Mouse (Mus musculus) heart, embryonic 11.5 days (tissue): ENCODE measurements around the gene Oser1. TPM values are rescaled to one million over a fixed set of nuclear protein-coding genes. Genes with fewer than 3 reads are reported as not detected.
"Not testable (repeated sequence)": the region's sequence is repeated elsewhere in the genome, so short reads cannot be mapped to it uniquely, and the experiment has no call there.

Source experiments
- ATAC-seq: fragments of 200-750 bp; cut with Nextera tagmentation; replicated peaks from 2 replicates; pipeline ENCODE4 v1.8.0; 2017; ENCODE audit warnings: moderate library complexity; ENCODE audit not compliant: insufficient number of reproducible peaks, low FRiP score, low TSS enrichment
- H3K27ac ChIP-seq: fragments of 300-500 bp; sonication (generic); 2 replicates; pipeline ENCODE4 v1.5.1; 2014; ENCODE audit warnings: mild to moderate bottlenecking, low read depth, low read length
- H3K27me3 ChIP-seq: fragments of 300-500 bp; sonication (generic); 2 replicates; pipeline ENCODE4 v1.6.1; 2014; ENCODE audit warnings: mild to moderate bottlenecking, low read length, mixed read lengths; ENCODE audit not compliant: control insufficient read depth, insufficient read depth
- H3K36me3 ChIP-seq: fragments of 300-500 bp; sonication (generic); 2 replicates; pipeline ENCODE4 v1.6.1; 2014; ENCODE audit warnings: mild to moderate bottlenecking, low read length, moderate library complexity, mixed read lengths; ENCODE audit not compliant: control insufficient read depth, insufficient read depth
- H3K4me1 ChIP-seq: fragments of 300-500 bp; sonication (generic); 2 replicates; pipeline ENCODE4 v1.6.1; 2014; ENCODE audit warnings: low read length; ENCODE audit not compliant: control insufficient read depth, insufficient read depth
- H3K4me2 ChIP-seq: fragments of 300-500 bp; sonication (generic); 2 replicates; pipeline ENCODE4 v1.6.1; 2014; ENCODE audit warnings: mild to moderate bottlenecking, moderate library complexity
- H3K4me3 ChIP-seq: fragments of 300-500 bp; sonication (generic); 2 replicates; pipeline ENCODE4 v1.5.1; 2014; ENCODE audit warnings: low read depth, low read length
- H3K9ac ChIP-seq: fragments of 300-500 bp; sonication (generic); 2 replicates; pipeline ENCODE4 v1.6.1; 2014; ENCODE audit warnings: mild to moderate bottlenecking, low read depth, low read length, moderate library complexity
- H3K9me3 ChIP-seq: fragments of 300-500 bp; sonication (generic); replicated peaks from 2 replicates; pipeline ENCODE4 v1.6.1; 2016; ENCODE audit warnings: low read length; ENCODE audit not compliant: control insufficient read depth
- WGBS: fragments of 180-500 bp; shearing (Covaris S2); extraction: QIAGEN DNeasy Blood & Tissue Kit; methylation state at CpG from one replicate; pipeline ENCODE4 v1.1.7; 2014; ENCODE audit not compliant: insufficient replicate concordance; 5-methylcytosine and 5-hydroxymethylcytosine counted together
- polyA plus RNA-seq: library from polyadenylated mRNA; unstranded; fragments of >200 nt; fragmentation: Nextera tagmentation; extraction: Ambion mirVana; gene quantifications from 2 replicates; pipeline ENCODE4 v1.2.1, GENCODE M21; 2014

The Oser1 gene
- polyA plus RNA-seq, 1 experiment from 2014 or later = 64.1 TPM

GRCm38 (mm10) chr2:163463998-163464397 lies 39.5 kb upstream of the Oser1 start:
- H3K4me3 ChIP-seq = no peak overlapping the region
- peak overlapping the region; percentile 76 for H3K27ac ChIP-seq
- no peak for ATAC-seq
- no peak overlapping the region for H3K9ac ChIP-seq
- peaks cover 8% of the 10 kb centered on the region for H3K36me3 ChIP-seq
- H3K4me1 ChIP-seq = peaks cover 31% of the 10 kb centered on the region
- WGBS = 50% methylated on average over 4 of the region's 4 CpGs
- H3K4me2 ChIP-seq = no peak overlapping the region; the same call in 1 of the 2 replicates
- H3K9me3 ChIP-seq = no peaks in the 10 kb centered on the region
- peaks cover 2% of the 10 kb centered on the region for H3K27me3 ChIP-seq

DNA sequence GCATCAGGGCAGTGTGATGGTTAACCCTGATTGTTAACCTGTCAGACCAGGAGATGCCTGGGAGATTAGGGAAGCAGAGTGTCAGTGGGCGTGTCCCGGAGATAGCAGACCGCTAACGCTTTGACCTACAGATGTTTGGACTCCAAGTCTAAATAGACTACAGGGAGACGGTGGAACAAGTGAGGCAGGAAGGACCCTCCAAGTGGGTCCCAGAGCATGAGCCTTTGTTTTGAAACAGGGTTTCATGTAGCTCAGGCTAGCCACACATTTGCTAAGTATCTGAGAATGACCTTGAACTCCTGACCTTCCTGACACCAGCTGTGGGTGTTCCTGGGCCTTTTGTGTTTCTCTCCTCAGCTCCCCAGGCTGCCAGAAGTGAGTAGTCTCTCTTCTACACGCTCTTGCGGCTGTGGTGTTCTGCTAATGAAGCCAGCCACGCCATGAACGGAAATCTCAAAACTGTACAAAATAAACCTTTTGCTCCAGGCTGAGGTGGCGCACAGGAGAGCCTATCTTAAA lies 38.8 kb upstream of the Oser1 start:
- 48% methylated on average over 10 of the region's 10 CpGs for whole genome bisulfite sequencing
- H3K4me1 ChIP-seq = peaks cover 36% of the 10 kb centered on the region
- no peak overlapping the region for H3K4me2 ChIP-seq

DNA sequence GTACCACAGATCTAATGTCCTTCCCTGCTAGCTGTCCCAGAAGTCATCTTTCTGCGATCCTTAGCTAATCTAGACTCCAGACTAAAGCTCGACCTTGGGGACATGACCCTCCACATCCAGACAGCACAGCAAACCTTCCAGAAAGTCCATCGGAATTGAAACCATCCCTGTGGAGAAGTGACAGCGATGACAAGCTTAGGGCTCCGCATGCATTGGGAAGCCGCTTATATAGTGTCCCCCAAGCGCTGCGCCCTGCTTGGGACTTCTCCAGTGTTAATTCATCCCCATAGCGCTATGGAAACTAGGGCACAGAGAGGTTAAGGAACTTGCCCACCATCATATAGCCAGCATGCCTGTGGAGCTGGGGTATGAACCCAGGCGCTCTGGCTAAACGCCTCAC lies 38.3 kb upstream of the Oser1 start:
- Histone ChIP-seq H3K9me3 (no peaks in the 10 kb centered on the region), H3K27ac (no peak overlapping the region), H3K4me3 (no peak overlapping the region), H3K9ac (no peak overlapping the region), H3K4me1 (peaks cover 36% of the 10 kb centered on the region), H3K4me2 (peak overlapping the region; percentile 32; the same call in 1 of the 2 replicates), H3K36me3 (peaks cover under 1% of the 10 kb centered on the region; the same call in 1 of the 2 replicates), H3K27me3 (peaks cover 12% of the 10 kb centered on the region)
- WGBS = 60% methylated on average over 11 of the region's 11 CpGs
- ATAC-seq = no peak

More for the DNA sequence above, 38.8 kb upstream of the Oser1 start:
- no peak for ATAC-seq
- no peaks in the 10 kb centered on the region for H3K9me3 ChIP-seq
- H3K36me3 ChIP-seq = peaks cover 5% of the 10 kb centered on the region; the same call in 1 of the 2 replicates
- no peak overlapping the region for H3K9ac ChIP-seq
- H3K4me3 ChIP-seq = no peak overlapping the region
- peak overlapping the region; percentile 76; the same call in 1 of the 2 replicates for H3K27ac ChIP-seq
- peaks cover 8% of the 10 kb centered on the region for H3K27me3 ChIP-seq

GRCm38 (mm10) chr2:163462386-163462785 lies 37.9 kb upstream of the Oser1 start:
- no peaks in the 10 kb centered on the region for H3K36me3 ChIP-seq
- peaks cover 16% of the 10 kb centered on the region for H3K27me3 ChIP-seq
- H3K4me2 ChIP-seq = peak overlapping the region; percentile 32; the same call in 1 of the 2 replicates
- no peaks in the 10 kb centered on the region for H3K9me3 ChIP-seq
- 59% methylated on average over 5 of the region's 5 CpGs for WGBS
- no peak overlapping the region for H3K9ac ChIP-seq
- ATAC-seq = no peak
- H3K4me1 ChIP-seq = peaks cover 36% of the 10 kb centered on the region
- H3K4me3 ChIP-seq = no peak overlapping the region
- no peak overlapping the region for H3K27ac ChIP-seq

GRCm38 (mm10) chr2:163461307-163461706 lies 36.8 kb upstream of the Oser1 start:
- WGBS = 90% methylated on average over 9 of the region's 9 CpGs
- H3K4me2 ChIP-seq = not testable (repeated sequence)
- H3K4me1 ChIP-seq = peaks cover 36% of the 10 kb centered on the region

DNA sequence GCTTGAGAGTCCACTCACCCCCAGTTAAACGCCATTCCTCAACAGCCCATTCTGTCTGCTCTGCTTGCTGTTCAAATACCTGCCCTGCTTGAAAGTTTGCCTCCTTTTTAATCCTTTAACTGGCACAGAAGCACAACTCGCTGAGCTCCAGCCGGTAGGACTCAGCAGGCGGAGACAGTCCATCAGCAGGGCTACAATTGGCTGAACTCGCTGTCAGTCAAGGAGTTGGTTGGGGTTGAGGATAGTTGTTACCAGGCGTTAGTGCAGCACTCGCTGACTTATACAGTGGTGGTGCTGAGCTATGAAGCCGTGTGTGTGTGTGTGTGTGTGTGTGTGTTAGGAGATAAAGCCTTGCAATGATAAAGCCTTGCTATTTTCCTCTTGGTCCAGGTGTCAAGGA lies 36.1 kb upstream of the Oser1 start:
- 86% methylated on average over 8 of the region's 8 CpGs for WGBS
- Histone ChIP-seq H3K27me3 (peaks cover 16% of the 10 kb centered on the region), H3K4me3 (no peak overlapping the region), H3K4me2 (no peak overlapping the region), H3K9ac (no peak overlapping the region), H3K4me1 (peaks cover 35% of the 10 kb centered on the region), H3K27ac (no peak overlapping the region), H3K36me3 (no peaks in the 10 kb centered on the region), H3K9me3 (no peaks in the 10 kb centered on the region)
- ATAC-seq = no peak

More at GRCm38 (mm10) chr2:163461307-163461706, 36.8 kb upstream of the Oser1 start:
- not testable (repeated sequence) for H3K4me3 ChIP-seq, H3K27ac ChIP-seq, H3K36me3 ChIP-seq, ATAC-seq, H3K9me3 ChIP-seq, H3K9ac ChIP-seq
- peaks cover 16% of the 10 kb centered on the region for H3K27me3 ChIP-seq

DNA sequence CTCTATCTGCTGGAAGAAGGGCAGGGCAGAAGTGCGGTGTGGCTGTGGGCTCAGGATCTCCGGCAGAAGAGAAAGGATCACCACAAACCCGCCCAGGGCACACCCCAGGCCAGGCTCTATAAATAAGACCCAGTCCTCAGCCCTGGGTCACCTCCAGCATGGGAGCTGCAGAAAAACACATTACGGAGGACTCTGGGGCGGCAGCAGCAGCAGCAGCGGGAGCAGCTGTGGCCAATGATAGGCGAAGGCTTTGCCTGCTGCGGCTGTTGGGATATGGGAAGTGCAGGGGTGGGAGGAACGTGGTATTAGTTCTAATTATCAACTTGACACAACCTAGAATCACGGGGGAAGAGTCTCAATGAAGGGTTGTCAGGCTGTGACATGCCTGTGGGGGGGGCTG lies 34.9 kb upstream of the Oser1 start:
- H3K36me3 ChIP-seq = no peaks in the 10 kb centered on the region
- peaks cover 16% of the 10 kb centered on the region for H3K27me3 ChIP-seq
- H3K27ac ChIP-seq = no peak overlapping the region
- H3K4me2 ChIP-seq = peak overlapping the region; percentile 37
- ATAC-seq = no peak
- no peak overlapping the region for H3K9ac ChIP-seq
- H3K9me3 ChIP-seq = no peaks in the 10 kb centered on the region
- 26% methylated on average over 10 of the region's 10 CpGs for WGBS
- peaks cover 23% of the 10 kb centered on the region for H3K4me1 ChIP-seq
- H3K4me3 ChIP-seq = 0 out of 2 replicates have a peak overlapping the region, but pooled peaks have one; percentile 3

GRCm38 (mm10) chr2:163458539-163459265 lies 34.2 kb upstream of the Oser1 start:
- H3K9ac ChIP-seq = no peak overlapping the region
- 0 out of 2 replicates have a peak overlapping the region, but pooled peaks have one; percentile 3 for H3K4me3 ChIP-seq
- H3K9me3 ChIP-seq = no peaks in the 10 kb centered on the region
- peaks cover 16% of the 10 kb centered on the region for H3K27me3 ChIP-seq
- peaks cover 18% of the 10 kb centered on the region for H3K4me1 ChIP-seq
- H3K36me3 ChIP-seq = no peaks in the 10 kb centered on the region
- WGBS = 30% methylated on average over 27 of the region's 27 CpGs
- no peak overlapping the region for H3K27ac ChIP-seq
- ATAC-seq = no peak
- peak overlapping the region; percentile 37 for H3K4me2 ChIP-seq
